Mouse (Mus musculus) WW6 (cell line): ENCODE measurements around the gene Kcnn1.

Source experiments
- DNase-seq: peaks from one replicate; pipeline ENCODE4 v3.0.0-alpha.2; 2013; ENCODE audit warnings: low read depth, low spot score

Gene Kcnn1

GRCm38 (mm10) chr8:70792700-70793099, 70.4 kb downstream of the Kcnn1 start:
- peak; percentile 96 for DNase-seq
